Mouse (Mus musculus): Measurements from ENCODE around the gene 2210011C24Rik. TPM values are rescaled to one million over a fixed set of nuclear protein-coding genes. Genes with fewer than 3 reads are reported as not detected.

Gene 2210011C24Rik
- polyA plus RNA-seq (2015; fragmentation: Nextera tagmentation; extraction: Ambion mirVana), result 51.0 and 70.4 TPM in 2 replicates

DNA sequence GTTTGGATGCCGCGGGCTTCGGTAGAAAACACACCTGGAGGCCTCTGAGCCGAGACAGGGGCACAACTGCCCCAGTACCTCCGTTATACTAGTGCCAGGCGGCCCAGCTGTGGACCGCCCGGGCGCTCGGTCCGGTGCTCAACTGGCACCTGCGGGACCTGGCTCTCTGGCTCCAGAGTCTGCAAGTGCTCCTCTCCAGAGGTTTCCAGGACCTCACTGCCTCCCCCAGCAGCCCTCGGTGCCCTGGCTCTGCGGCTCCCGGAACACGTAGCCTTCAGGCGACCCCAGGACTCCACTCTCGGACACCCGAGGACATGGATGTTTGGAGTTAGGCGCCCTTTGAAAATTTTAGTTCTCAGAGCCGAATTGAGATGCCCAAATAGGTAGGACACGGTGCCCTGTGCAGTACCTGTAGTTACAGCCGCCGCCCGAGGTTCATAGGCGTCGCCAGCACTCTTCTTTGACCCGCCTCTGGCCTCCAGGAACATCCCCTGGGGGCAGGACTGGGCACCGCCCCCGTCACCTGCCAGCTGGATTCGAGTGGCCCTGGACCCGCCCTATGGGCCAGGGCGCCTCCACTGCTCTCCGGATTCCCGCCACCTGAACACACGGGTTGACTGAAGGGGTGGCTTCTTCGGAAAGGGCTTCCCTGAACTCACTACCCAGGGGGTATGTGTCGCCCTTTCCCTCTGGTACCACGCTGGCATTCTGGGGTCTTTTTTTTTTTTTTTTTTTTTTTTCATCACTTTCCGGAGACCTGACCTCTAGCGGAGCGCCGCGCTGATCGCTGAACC lies at the start of gene 2210011C24Rik:
Gene 2210011C24Rik (minus strand): TSS at position 467 of the 794 bp plus-strand sequence.
- peak within 1 kb of the TSS; percentile 47 for H3K4me3 ChIP-seq (ENCODE audit: low read depth, low read length)
- H3K27ac ChIP-seq (ENCODE audit: low read length), result peak within 1 kb of the TSS; percentile 59
- peak; percentile 84 for DNase-seq (ENCODE audit: low spot score)
- H3K9ac ChIP-seq (replicated peaks; ENCODE audit: low read depth), result 0 out of 2 replicates have a peak within 1 kb of the TSS, but pooled peaks have one; percentile 29
- peak; percentile 83 for ATAC-seq
- H3K27me3 ChIP-seq (replicated peaks; ENCODE audit: insufficient read depth, low read length), result peaks cover 27% of the 10 kb centered on the region
- H3K4me1 ChIP-seq (ENCODE audit: insufficient read depth, low read depth, low read length), result peaks cover 10% of the 10 kb centered on the region
- H3K9me3 ChIP-seq (ENCODE audit: low read length), result no peaks in the 10 kb centered on the region
- peak within 1 kb of the TSS; percentile 90 for H3K4me2 ChIP-seq (replicated peaks; ENCODE audit: low read depth, low read length)
- H3K36me3 ChIP-seq (ENCODE audit: insufficient read depth, low read length), result no peaks in the 10 kb centered on the region
- 2% methylated on average over 43 of the region's 45 CpGs for WGBS
- TF ChIP-seq EP300 (IDR thresholded peaks at IDR 0.05) (no peak), CTCF (IDR thresholded peaks at IDR 0.05) (no peak)

DNA sequence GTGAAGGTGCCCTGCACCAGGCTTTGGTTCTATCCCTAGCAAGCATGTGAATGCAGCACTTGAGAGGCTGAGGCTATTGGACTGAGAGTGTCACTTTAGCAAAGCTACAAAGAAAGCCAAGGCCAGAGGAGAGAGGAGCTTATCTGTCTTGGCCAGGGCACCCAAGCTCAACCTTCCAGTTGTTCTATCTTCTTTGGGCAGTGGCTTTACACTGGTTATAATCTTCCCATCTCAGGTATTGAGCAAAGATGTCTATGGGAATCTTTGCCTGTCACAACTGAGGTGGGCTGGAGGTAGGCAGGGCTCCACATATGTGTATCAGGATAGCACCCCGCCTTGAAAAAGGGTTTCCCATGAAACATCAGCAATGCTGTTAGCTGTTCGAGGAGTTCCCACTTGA lies 48.3 kb upstream of the 2210011C24Rik start:
- Histone ChIP-seq H3K4me1 (ENCODE audit: insufficient read depth, low read depth, low read length) (no peaks in the 10 kb centered on the region), H3K9me3 (ENCODE audit: low read length) (no peaks in the 10 kb centered on the region), H3K4me2 (replicated peaks; ENCODE audit: low read depth, low read length) (no peak overlapping the region), H3K36me3 (ENCODE audit: insufficient read depth, low read length) (no peaks in the 10 kb centered on the region), H3K27me3 (replicated peaks; ENCODE audit: insufficient read depth, low read length) (no peaks in the 10 kb centered on the region), H3K9ac (replicated peaks; ENCODE audit: low read depth) (no peak overlapping the region), H3K4me3 (ENCODE audit: low read depth, low read length) (no peak overlapping the region), H3K27ac (ENCODE audit: low read length) (no peak overlapping the region)
- WGBS, result 72% methylated on average over 2 of the region's 2 CpGs
- ATAC-seq (no peak), DNase-seq (ENCODE audit: low spot score) (no peak)
- TF ChIP-seq EP300 (IDR thresholded peaks at IDR 0.05), result no peak
- no peak for TF ChIP-seq CTCF (IDR thresholded peaks at IDR 0.05)

DNA sequence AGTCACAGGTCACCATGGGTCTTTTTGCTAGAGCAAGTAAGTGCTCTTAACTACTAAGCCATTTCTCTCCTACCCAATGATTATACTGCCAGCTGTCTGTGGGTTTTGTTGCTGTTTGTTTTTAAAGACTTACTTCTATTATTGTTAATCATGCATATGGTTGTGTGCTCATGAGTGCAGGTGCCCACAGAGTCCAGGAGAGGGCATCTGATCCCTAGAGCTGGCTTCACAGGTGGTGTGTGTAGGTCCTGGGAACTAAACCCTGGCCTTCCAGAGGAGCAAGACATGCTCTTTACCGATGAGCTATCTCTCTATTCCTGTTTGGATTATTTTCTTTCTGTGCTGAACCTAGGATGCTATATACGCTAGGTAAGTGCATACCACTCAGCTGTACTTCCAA lies 47.3 kb upstream of the 2210011C24Rik start:
- Histone ChIP-seq H3K36me3 (ENCODE audit: insufficient read depth, low read length) (no peaks in the 10 kb centered on the region), H3K4me3 (ENCODE audit: low read depth, low read length) (no peak overlapping the region), H3K27ac (ENCODE audit: low read length) (no peak overlapping the region), H3K4me2 (replicated peaks; ENCODE audit: low read depth, low read length) (no peak overlapping the region), H3K9ac (replicated peaks; ENCODE audit: low read depth) (no peak overlapping the region), H3K4me1 (ENCODE audit: insufficient read depth, low read depth, low read length) (no peaks in the 10 kb centered on the region), H3K9me3 (ENCODE audit: low read length) (no peaks in the 10 kb centered on the region), H3K27me3 (replicated peaks; ENCODE audit: insufficient read depth, low read length) (no peaks in the 10 kb centered on the region)
- 86% methylated on average over 2 of the region's 2 CpGs for WGBS
- TF ChIP-seq EP300 (IDR thresholded peaks at IDR 0.05) (no peak), CTCF (IDR thresholded peaks at IDR 0.05) (0 out of 2 replicates have a peak, but pooled peaks have one; percentile 6)
- no peak for ATAC-seq
- DNase-seq (ENCODE audit: low spot score), result no peak

DNA sequence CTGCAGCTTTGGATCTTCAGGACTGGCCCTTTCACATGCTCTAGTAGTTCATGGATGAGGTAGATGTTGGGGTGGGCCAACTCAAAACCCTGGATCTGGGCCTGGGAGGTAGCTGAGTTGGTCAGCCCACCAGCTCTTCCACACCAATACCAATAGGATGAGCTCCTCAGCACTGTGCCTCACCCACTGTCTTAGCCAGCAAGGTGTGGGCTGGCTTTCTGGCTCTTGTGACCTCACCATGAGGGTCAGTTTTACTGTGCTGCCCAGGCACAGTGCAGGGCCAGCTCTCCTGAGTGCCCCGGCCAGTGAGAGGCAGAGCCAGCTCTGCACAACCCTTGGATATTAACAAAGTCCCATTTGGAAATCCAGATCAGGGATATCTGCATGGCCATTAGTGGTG lies 45.9 kb upstream of the 2210011C24Rik start:
- no peaks in the 10 kb centered on the region for H3K9me3 ChIP-seq (ENCODE audit: low read length)

DNA sequence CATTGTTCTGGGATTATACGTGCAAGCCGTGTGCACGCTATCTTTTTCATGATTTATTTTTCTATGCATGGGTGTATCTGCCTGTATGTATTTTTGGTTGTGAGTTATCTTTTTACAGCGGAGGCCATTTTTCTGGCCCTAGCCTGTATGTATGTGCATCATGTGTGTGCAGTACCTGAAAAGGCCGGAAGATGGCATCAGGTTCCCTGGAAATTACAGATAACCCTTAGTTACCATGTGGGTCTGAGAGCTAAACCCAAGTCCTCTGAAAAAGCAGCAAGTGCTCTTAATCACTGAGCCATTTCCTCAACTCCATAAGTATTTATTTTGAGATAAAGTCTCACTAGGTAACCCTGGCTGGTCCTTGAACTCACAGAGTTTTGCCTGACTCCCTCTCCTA lies 41.3 kb upstream of the 2210011C24Rik start:
- WGBS, result 87% methylated on average over 5 of the region's 5 CpGs
- Histone ChIP-seq H3K27ac (ENCODE audit: low read length) (no peak overlapping the region), H3K36me3 (ENCODE audit: insufficient read depth, low read length) (no peaks in the 10 kb centered on the region), H3K4me2 (replicated peaks; ENCODE audit: low read depth, low read length) (no peak overlapping the region), H3K9ac (replicated peaks; ENCODE audit: low read depth) (no peak overlapping the region), H3K4me3 (ENCODE audit: low read depth, low read length) (no peak overlapping the region), H3K9me3 (ENCODE audit: low read length) (no peaks in the 10 kb centered on the region), H3K4me1 (ENCODE audit: insufficient read depth, low read depth, low read length) (no peaks in the 10 kb centered on the region), H3K27me3 (replicated peaks; ENCODE audit: insufficient read depth, low read length) (no peaks in the 10 kb centered on the region)
- TF ChIP-seq EP300 (IDR thresholded peaks at IDR 0.05) (no peak), CTCF (IDR thresholded peaks at IDR 0.05) (no peak)
- ATAC-seq (no peak), DNase-seq (ENCODE audit: low spot score) (no peak)

More for the DNA sequence above, 45.9 kb upstream of the 2210011C24Rik start:
- WGBS, result 93% methylated on average over 1 of the region's 1 CpGs
- Histone ChIP-seq H3K4me3 (ENCODE audit: low read depth, low read length) (no peak overlapping the region), H3K4me1 (ENCODE audit: insufficient read depth, low read depth, low read length) (no peaks in the 10 kb centered on the region), H3K36me3 (ENCODE audit: insufficient read depth, low read length) (no peaks in the 10 kb centered on the region), H3K27me3 (replicated peaks; ENCODE audit: insufficient read depth, low read length) (no peaks in the 10 kb centered on the region), H3K9ac (replicated peaks; ENCODE audit: low read depth) (no peak overlapping the region), H3K27ac (ENCODE audit: low read length) (no peak overlapping the region), H3K4me2 (replicated peaks; ENCODE audit: low read depth, low read length) (no peak overlapping the region)
- DNase-seq (ENCODE audit: low spot score) (no peak), ATAC-seq (no peak)
- TF ChIP-seq CTCF (IDR thresholded peaks at IDR 0.05), result no peak
- no peak for TF ChIP-seq EP300 (IDR thresholded peaks at IDR 0.05)

DNA sequence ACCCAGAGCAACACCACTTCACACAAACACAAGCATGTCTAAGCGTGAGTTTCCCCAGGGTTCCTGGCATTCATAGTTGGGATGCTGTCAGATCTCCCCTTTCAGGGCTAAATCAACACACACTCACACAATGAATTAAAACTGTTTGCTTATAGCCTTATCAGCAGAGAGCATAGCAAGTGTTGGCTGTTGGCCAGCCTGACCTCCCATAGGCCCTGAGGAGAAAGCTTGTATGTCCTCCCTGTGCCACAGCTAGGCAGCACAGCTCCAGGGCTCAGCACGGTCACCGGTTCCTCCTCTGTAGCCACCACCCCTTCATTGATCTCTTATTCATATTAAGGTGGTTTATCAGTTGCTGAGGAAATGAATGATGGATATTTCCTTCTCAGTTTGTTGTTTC lies 40.8 kb upstream of the 2210011C24Rik start:
- H3K27ac ChIP-seq (ENCODE audit: low read length), result no peak overlapping the region
- WGBS, result 19% methylated on average over 3 of the region's 3 CpGs

More for the DNA sequence above, 40.8 kb upstream of the 2210011C24Rik start:
- H3K36me3 ChIP-seq (ENCODE audit: insufficient read depth, low read length), result no peaks in the 10 kb centered on the region
- H3K27me3 ChIP-seq (replicated peaks; ENCODE audit: insufficient read depth, low read length), result no peaks in the 10 kb centered on the region
- no peak overlapping the region for H3K9ac ChIP-seq (replicated peaks; ENCODE audit: low read depth)
- DNase-seq (ENCODE audit: low spot score) (peak; percentile 38), ATAC-seq (peak; percentile 68)
- no peaks in the 10 kb centered on the region for H3K4me1 ChIP-seq (ENCODE audit: insufficient read depth, low read depth, low read length)
- no peak overlapping the region for H3K4me2 ChIP-seq (replicated peaks; ENCODE audit: low read depth, low read length)
- TF ChIP-seq EP300 (IDR thresholded peaks at IDR 0.05) (no peak), CTCF (IDR thresholded peaks at IDR 0.05) (no peak)
- no peak overlapping the region for H3K4me3 ChIP-seq (ENCODE audit: low read depth, low read length)
- no peaks in the 10 kb centered on the region for H3K9me3 ChIP-seq (ENCODE audit: low read length)

Measured in lung, postnatal 0 days (tissue).